24 mouse cellular contexts compared by ENCODE assay signal in genomic region chr11:100426820-100427219, GRCm38 (mm10). TPM values are rescaled to one million over a fixed set of nuclear protein-coding genes. Genes with fewer than 3 reads are reported as not detected.
DNase-seq lines count a peak whose midpoint lies in the region; ATAC-seq lines count a peak whose summit lies in the region.
"Had no signal": no experiment of that assay in that cellular context is flagged by ENCODE, and none has a peak within 500 bp of the region (broad histone marks: within the 10 kb centered on the region; RNA-seq: fewer than 3 reads in every experiment).

No protein-coding gene starts in this region.

- no peaks in the 10 kb centered on the region; the same call in 1 of the 2 replicates for H3K4me1 ChIP-seq in intestine, embryonic 16.5 days (ENCODE audit: control insufficient read depth, insufficient read depth, low read length)
- peaks cover 8% of the 10 kb centered on the region; the same call in 1 of the 2 replicates for H3K4me1 ChIP-seq in intestine, embryonic 15.5 days (replicated peaks)

- H3K27ac ChIP-seq in intestine, embryonic 16.5 days (ENCODE audit: low read length), result no peak overlapping the region
- H3K27ac ChIP-seq in intestine, embryonic 15.5 days, result no peak overlapping the region
- H3K27ac ChIP-seq: forebrain, embryonic 10.5 days; forebrain, embryonic 13.5 days; hindbrain, embryonic 13.5 days; hindbrain, postnatal 0 days had no signal

- 0 out of 2 replicates have a peak overlapping the region, but pooled peaks have one; percentile 9 for H3K9ac ChIP-seq in intestine, embryonic 16.5 days (ENCODE audit: low read depth, low read length)
- no peak overlapping the region for H3K9ac ChIP-seq in intestine, embryonic 15.5 days
- H3K9ac ChIP-seq: heart, embryonic 15.5 days had no signal

- H3K4me2 ChIP-seq in intestine, embryonic 16.5 days (ENCODE audit: low read depth, low read length), result no peak overlapping the region
- no peak overlapping the region for H3K4me2 ChIP-seq in intestine, embryonic 15.5 days (replicated peaks)
- H3K4me2 ChIP-seq: forebrain, embryonic 13.5 days; heart, embryonic 11.5 days; heart, embryonic 15.5 days; hindbrain, embryonic 13.5 days had no signal

- H3K27me3 ChIP-seq in intestine, embryonic 16.5 days (replicated peaks; ENCODE audit: control insufficient read depth, insufficient read depth, low read length), result no peaks in the 10 kb centered on the region
- H3K27me3 ChIP-seq in intestine, embryonic 15.5 days (replicated peaks), result no peaks in the 10 kb centered on the region
- H3K27me3 ChIP-seq: forebrain, embryonic 13.5 days; heart, embryonic 15.5 days; hindbrain, embryonic 13.5 days had no signal

- no peaks in the 10 kb centered on the region for H3K9me3 ChIP-seq in intestine, embryonic 16.5 days (ENCODE audit: control insufficient read depth, low read length)
- no peaks in the 10 kb centered on the region for H3K9me3 ChIP-seq in intestine, embryonic 15.5 days
- H3K9me3 ChIP-seq: forebrain, embryonic 10.5 days; forebrain, embryonic 13.5 days; heart, embryonic 15.5 days; hindbrain, embryonic 10.5 days; hindbrain, embryonic 13.5 days had no signal

- H3K4me3 ChIP-seq in intestine, embryonic 16.5 days (ENCODE audit: low read length), result no peak overlapping the region
- H3K4me3 ChIP-seq in intestine, embryonic 15.5 days (replicated peaks), result no peak overlapping the region
- H3K4me3 ChIP-seq: forebrain, embryonic 10.5 days; forebrain, embryonic 13.5 days; heart, embryonic 15.5 days; hindbrain, embryonic 10.5 days; hindbrain, embryonic 13.5 days had no signal

- no peak for ATAC-seq in intestine, embryonic 16.5 days
- ATAC-seq in intestine, embryonic 15.5 days, result no peak
- peak; percentile 80 for ATAC-seq in granulocyte monocyte progenitor cell, adult 5-6 weeks (replicated peaks; ENCODE audit: poor library complexity, severe bottlenecking)
- ATAC-seq: activated CD4-positive, CD25-positive, alpha-beta regulatory T cell, adult 4 months; forebrain, embryonic 13.5 days; forebrain, embryonic 16.5 days; hindbrain, postnatal 0 days; inflammation-experienced regulatory T-cells, adult 6 months had no signal

- 80% methylated on average over 3 of the region's 3 CpGs for WGBS in intestine, embryonic 16.5 days
- 81% methylated on average over 3 of the region's 3 CpGs for WGBS in intestine, embryonic 15.5 days

- peak; percentile 77 for DNase-seq in 416B (ENCODE audit: low read depth)
- peak; percentile 53 for DNase-seq in testis, postnatal 14 days (ENCODE audit: low spot score)
- DNase-seq in kidney, postnatal 25 days, result no peak
- DNase-seq: adrenal gland, postnatal 10 days; adrenal gland, postnatal 36 days; cerebellum, adult 18-20 months; cerebellum, adult 9-10 months; cerebellum, postnatal 14 days; gastrocnemius, postnatal 14 days; heart, postnatal 10 days; heart, postnatal 36 days had no signal

- no peaks in the 10 kb centered on the region for H3K36me3 ChIP-seq in intestine, embryonic 16.5 days (ENCODE audit: control insufficient read depth, insufficient read depth, low read length)
- H3K36me3 ChIP-seq in intestine, embryonic 15.5 days, result peaks cover 10% of the 10 kb centered on the region

RNA-seq across cellular contexts. Expression of gene Fkbp10, which starts 11.3 kb away (rescaled TPM):
- polyA plus RNA-seq in intestine, embryonic 16.5 days (2015; fragmentation: Nextera tagmentation; extraction: Ambion mirVana), result 72.7 and 78.1 TPM in 2 replicates
- polyA plus RNA-seq in intestine, embryonic 15.5 days (2015; fragmentation: Nextera tagmentation; extraction: Ambion mirVana), result 84.2 and 86.6 TPM in 2 replicates
- not detected in 2 replicates for total RNA-seq in granulocyte monocyte progenitor cell, adult 5-6 weeks (2014; fragmentation: Nextera tagmentation)
- not detected in 2 replicates for total RNA-seq in granulocyte monocyte progenitor cell, adult 5-6 weeks (2017)
- polyA plus RNA-seq: activated CD4-positive, CD25-positive, alpha-beta regulatory T cell, adult 4 months had no signal

RNA-seq across cellular contexts. Expression of gene P3h4, which starts 12.2 kb away (rescaled TPM):
- 36.9 and 38.5 TPM in 2 replicates for polyA plus RNA-seq in intestine, embryonic 16.5 days (2015; fragmentation: Nextera tagmentation; extraction: Ambion mirVana)
- polyA plus RNA-seq in intestine, embryonic 15.5 days (2015; fragmentation: Nextera tagmentation; extraction: Ambion mirVana), result 44.1 and 45.4 TPM in 2 replicates
- total RNA-seq in granulocyte monocyte progenitor cell, adult 5-6 weeks (2014; fragmentation: Nextera tagmentation), result not detected in 2 replicates
- total RNA-seq in granulocyte monocyte progenitor cell, adult 5-6 weeks (2017), result 0.26 TPM in 1 of 2 replicates, not detected in the other
- polyA plus RNA-seq: activated CD4-positive, CD25-positive, alpha-beta regulatory T cell, adult 4 months had no signal

RNA-seq across cellular contexts. Expression of gene Nt5c3b, which starts 14.8 kb away (rescaled TPM):
- 82.5 and 85.8 TPM in 2 replicates for polyA plus RNA-seq in intestine, embryonic 16.5 days (2015; fragmentation: Nextera tagmentation; extraction: Ambion mirVana)
- 94.2 and 100 TPM in 2 replicates for polyA plus RNA-seq in intestine, embryonic 15.5 days (2015; fragmentation: Nextera tagmentation; extraction: Ambion mirVana)
- 46.9 and 50.7 TPM in 2 replicates for total RNA-seq in granulocyte monocyte progenitor cell, adult 5-6 weeks (2014; fragmentation: Nextera tagmentation)
- 23.3 and 31.3 TPM in 2 replicates for total RNA-seq in granulocyte monocyte progenitor cell, adult 5-6 weeks (2017)

RNA-seq across cellular contexts. Expression of gene Klhl10, which starts 14.9 kb away (rescaled TPM):
- polyA plus RNA-seq in intestine, embryonic 16.5 days (2015; fragmentation: Nextera tagmentation; extraction: Ambion mirVana), result 0.37 and 0.39 TPM in 2 replicates
- 0.35 and 0.47 TPM in 2 replicates for polyA plus RNA-seq in intestine, embryonic 15.5 days (2015; fragmentation: Nextera tagmentation; extraction: Ambion mirVana)
- not detected in 2 replicates for total RNA-seq in granulocyte monocyte progenitor cell, adult 5-6 weeks (2014; fragmentation: Nextera tagmentation)
- not detected in 2 replicates for total RNA-seq in granulocyte monocyte progenitor cell, adult 5-6 weeks (2017)
- polyA plus RNA-seq: activated CD4-positive, CD25-positive, alpha-beta regulatory T cell, adult 4 months had no signal

RNA-seq across cellular contexts. Expression of gene Jup, which starts 29.3 kb away (rescaled TPM):
- polyA plus RNA-seq in intestine, embryonic 16.5 days (2015; fragmentation: Nextera tagmentation; extraction: Ambion mirVana), result 165 and 179 TPM in 2 replicates
- polyA plus RNA-seq in intestine, embryonic 15.5 days (2015; fragmentation: Nextera tagmentation; extraction: Ambion mirVana), result 133 and 139 TPM in 2 replicates
- 4.8 and 6.7 TPM in 2 replicates for total RNA-seq in granulocyte monocyte progenitor cell, adult 5-6 weeks (2014; fragmentation: Nextera tagmentation)
- total RNA-seq in granulocyte monocyte progenitor cell, adult 5-6 weeks (2017), result 1.4 and 4.2 TPM in 2 replicates

Comparison
In these comparisons a context has a peak if more than half of its experiments do, and no peak if none do; other contexts are left out.
1. DNase-seq: peak in 416B (single experiment) and testis, postnatal 14 days (single experiment); none in kidney, postnatal 25 days (0 of 2).